Mouse (Mus musculus) C2C12 (cell line): ENCODE results near the gene Gls.

ENCODE experiments used
- CTCF ChIP-seq: IDR thresholded peaks from one replicate; pipeline ENCODE4 v1.5.1; 2011; ENCODE audit not compliant: control insufficient read depth, insufficient read depth, insufficient read length
- MAX ChIP-seq: IDR thresholded peaks from one replicate; pipeline ENCODE4 v1.6.1; 2011; ENCODE audit warnings: mild to moderate bottlenecking, control low read depth
- MYOD1 ChIP-seq: IDR thresholded peaks from one replicate; pipeline ENCODE4 v1.6.1; 2011; ENCODE audit warnings: low read depth; ENCODE audit not compliant: control insufficient read depth, insufficient read length
- MYOG ChIP-seq: IDR thresholded peaks from one replicate; pipeline ENCODE4 v1.6.1; 2011; ENCODE audit not compliant: control insufficient read depth, insufficient read length; ENCODE audit errors: extremely low read depth
- USF1 ChIP-seq: IDR thresholded peaks from one replicate; pipeline ENCODE4 v1.6.1; 2011; ENCODE audit warnings: low read depth, mild to moderate bottlenecking, control low read depth, moderate library complexity

DNA sequence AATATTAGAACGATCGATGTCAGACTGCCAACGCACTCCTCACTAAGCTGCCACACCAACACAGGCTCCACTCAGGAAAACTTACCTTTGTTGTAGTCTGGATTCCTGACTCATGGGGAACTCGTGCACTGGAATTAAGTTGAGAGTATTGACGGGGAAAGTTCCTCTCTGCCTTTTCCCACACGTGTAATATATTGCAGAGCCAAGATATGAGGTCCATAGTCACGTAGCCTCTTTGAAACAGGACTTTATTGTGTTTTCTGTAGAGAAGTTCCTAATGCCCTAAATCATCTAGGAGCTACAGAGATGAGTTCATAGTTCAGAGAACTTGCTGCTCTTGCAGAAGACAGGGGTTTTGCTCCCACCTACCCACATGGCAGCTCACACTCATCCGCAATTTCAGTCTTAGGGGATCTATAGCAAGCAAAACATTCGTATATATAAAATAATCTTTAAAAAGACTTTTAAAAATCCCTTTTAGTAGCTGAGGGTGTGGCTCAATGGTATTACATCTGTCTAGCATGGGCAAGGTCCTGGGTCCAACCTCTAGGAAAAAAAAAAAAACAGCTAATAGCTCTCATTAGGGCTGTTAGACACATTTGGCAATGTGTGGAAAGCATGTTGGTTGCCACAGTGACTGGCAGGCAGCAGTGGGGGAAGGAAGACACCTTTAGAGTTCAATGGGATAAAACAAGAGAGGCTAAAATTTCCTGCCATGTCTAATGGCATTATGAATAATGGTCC lies 25.1 kb upstream of the Gls start:
- TF ChIP-seq CTCF (no peak), MAX (no peak), USF1 (no peak), MYOD1 (no peak), MYOG (no peak)
